Mouse (Mus musculus) heart, embryonic 13.5 days (tissue): ENCODE data around the gene Kctd15. TPM values are rescaled to one million over a fixed set of nuclear protein-coding genes. Genes with fewer than 3 reads are reported as not detected.

Experiments
- ATAC-seq: fragments of 200-750 bp; cut with Nextera tagmentation; 2 replicates; pipeline ENCODE4 v1.8.0; 2017; ENCODE audit warnings: moderate TSS enrichment; ENCODE audit not compliant: insufficient number of reproducible peaks, low FRiP score, low TSS enrichment; ENCODE audit errors: extremely low read depth
- H3K27ac ChIP-seq: fragments of 300-500 bp; sonication (generic); replicated peaks from 2 replicates; pipeline ENCODE4 v1.5.1; 2015; ENCODE audit warnings: moderate library complexity, mild to moderate bottlenecking, inconsistent platforms
- H3K27me3 ChIP-seq: fragments of 300-500 bp; sonication (generic); replicated peaks from 2 replicates; pipeline ENCODE4 v1.6.1; 2015; ENCODE audit warnings: mild to moderate bottlenecking, inconsistent platforms
- H3K36me3 ChIP-seq: fragments of 300-500 bp; sonication (generic); 2 replicates; pipeline ENCODE4 v1.6.1; 2015; ENCODE audit warnings: mild to moderate bottlenecking, inconsistent platforms
- H3K4me1 ChIP-seq: fragments of 300-500 bp; sonication (generic); 2 replicates; pipeline ENCODE4 v1.6.1; 2015; ENCODE audit warnings: inconsistent platforms
- H3K4me2 ChIP-seq: fragments of 300-500 bp; sonication (generic); 2 replicates; pipeline ENCODE4 v1.6.1; 2015; ENCODE audit warnings: inconsistent platforms, mild to moderate bottlenecking, moderate library complexity
- H3K4me3 ChIP-seq: fragments of 300-500 bp; sonication (generic); 2 replicates; pipeline ENCODE4 v1.5.1; 2015; ENCODE audit warnings: moderate library complexity, mild to moderate bottlenecking, inconsistent platforms
- H3K9ac ChIP-seq: fragments of 300-500 bp; sonication (generic); 2 replicates; pipeline ENCODE4 v1.6.1; 2015; ENCODE audit warnings: inconsistent platforms, mild to moderate bottlenecking, moderate library complexity
- H3K9me3 ChIP-seq: fragments of 300-500 bp; sonication (generic); 2 replicates; pipeline ENCODE4 v1.6.1; 2016; ENCODE audit warnings: inconsistent platforms
- WGBS: fragments of 180-500 bp; shearing (Covaris S2); methylation state at CpG from one replicate; pipeline ENCODE4 v1.1.7; 2015; ENCODE audit warnings: mixed read lengths; 5-methylcytosine and 5-hydroxymethylcytosine counted together
- polyA plus RNA-seq: library from polyadenylated mRNA; unstranded; fragments of >200 nt; fragmentation: Nextera tagmentation; extraction: Ambion mirVana; gene quantifications from 2 replicates; pipeline ENCODE4 v1.2.1, GENCODE M21; 2015

Gene Kctd15
- polyA plus RNA-seq, result 6.5 and 6.7 TPM in 2 replicates

- Histone ChIP-seq H3K4me2 (peak within 1 kb of the TSS; percentile 95), H3K4me3 (peak within 1 kb of the TSS; percentile 65), H3K27me3 (peaks cover 13% of the 10 kb centered on the region; the same call in 1 of the 2 replicates), H3K9ac (peak within 1 kb of the TSS; percentile 83), H3K9me3 (no peaks in the 10 kb centered on the region), H3K36me3 (no peaks in the 10 kb centered on the region), H3K27ac (no peak within 1 kb of the TSS), H3K4me1 (no peaks in the 10 kb centered on the region)
- no peak for ATAC-seq
- 74% methylated on average over 5 of the region's 5 CpGs for WGBS
Observed at GRCm38 (mm10) chr7:34656632-34657031, at the start of gene Kctd15. Gene Kctd15, minus strand, starts transcription at chr7:34656732.

GRCm38 (mm10) chr7:34704401-34704800, 47.9 kb upstream of the Kctd15 start:
- no peak overlapping the region for H3K4me2 ChIP-seq
- WGBS, result 53% methylated on average over 4 of the region's 4 CpGs
- H3K9me3 ChIP-seq, result no peaks in the 10 kb centered on the region
- H3K9ac ChIP-seq, result no peak overlapping the region
- H3K36me3 ChIP-seq, result no peaks in the 10 kb centered on the region
- peaks cover 35% of the 10 kb centered on the region for H3K27me3 ChIP-seq
- no peak overlapping the region for H3K4me3 ChIP-seq
- no peaks in the 10 kb centered on the region for H3K4me1 ChIP-seq
- ATAC-seq, result no peak
- H3K27ac ChIP-seq, result no peak overlapping the region

GRCm38 (mm10) chr7:34703437-34703836, 46.9 kb upstream of the Kctd15 start:
- no peak overlapping the region for H3K9ac ChIP-seq
- H3K4me1 ChIP-seq, result no peaks in the 10 kb centered on the region
- no peak overlapping the region for H3K4me2 ChIP-seq
- peaks cover 41% of the 10 kb centered on the region for H3K27me3 ChIP-seq
- no peaks in the 10 kb centered on the region for H3K36me3 ChIP-seq
- 46% methylated on average over 4 of the region's 4 CpGs for WGBS
- H3K4me3 ChIP-seq, result no peak overlapping the region
- H3K9me3 ChIP-seq, result no peaks in the 10 kb centered on the region
- H3K27ac ChIP-seq, result no peak overlapping the region
- ATAC-seq, result no peak

- ATAC-seq, result no peak
- H3K4me1 ChIP-seq, result no peaks in the 10 kb centered on the region
Observed at GRCm38 (mm10) chr7:34702718-34703351, 46.3 kb upstream of the Kctd15 start.

GRCm38 (mm10) chr7:34699888-34700287, 43.4 kb upstream of the Kctd15 start:
- Histone ChIP-seq H3K9me3 (no peaks in the 10 kb centered on the region), H3K27me3 (peaks cover 49% of the 10 kb centered on the region), H3K4me3 (no peak overlapping the region), H3K9ac (no peak overlapping the region), H3K4me2 (no peak overlapping the region), H3K4me1 (no peaks in the 10 kb centered on the region), H3K36me3 (no peaks in the 10 kb centered on the region), H3K27ac (no peak overlapping the region)
- 71% methylated on average over 3 of the region's 3 CpGs for WGBS
- ATAC-seq, result no peak

More at GRCm38 (mm10) chr7:34702718-34703351, 46.3 kb upstream of the Kctd15 start:
- peaks cover 42% of the 10 kb centered on the region for H3K27me3 ChIP-seq
- no peak overlapping the region for H3K4me3 ChIP-seq
- no peaks in the 10 kb centered on the region for H3K9me3 ChIP-seq
- no peak overlapping the region for H3K9ac ChIP-seq
- H3K36me3 ChIP-seq, result no peaks in the 10 kb centered on the region
- H3K27ac ChIP-seq, result no peak overlapping the region
- WGBS, result 13% methylated on average over 11 of the region's 11 CpGs
- H3K4me2 ChIP-seq, result no peak overlapping the region

GRCm38 (mm10) chr7:34698221-34698620, 41.7 kb upstream of the Kctd15 start:
- 77% methylated on average over 9 of the region's 9 CpGs for WGBS
- no peak overlapping the region for H3K27ac ChIP-seq
- H3K36me3 ChIP-seq, result no peaks in the 10 kb centered on the region
- no peaks in the 10 kb centered on the region for H3K4me1 ChIP-seq
- peaks cover 43% of the 10 kb centered on the region for H3K27me3 ChIP-seq
- no peak for ATAC-seq
- H3K4me3 ChIP-seq, result no peak overlapping the region
- no peak overlapping the region for H3K9ac ChIP-seq
- H3K4me2 ChIP-seq, result no peak overlapping the region
- H3K9me3 ChIP-seq, result no peaks in the 10 kb centered on the region

GRCm38 (mm10) chr7:34696086-34696485, 39.6 kb upstream of the Kctd15 start:
- Histone ChIP-seq H3K9ac (no peak overlapping the region), H3K36me3 (no peaks in the 10 kb centered on the region), H3K4me2 (no peak overlapping the region), H3K27ac (no peak overlapping the region), H3K9me3 (no peaks in the 10 kb centered on the region), H3K4me3 (no peak overlapping the region), H3K27me3 (peaks cover 41% of the 10 kb centered on the region), H3K4me1 (no peaks in the 10 kb centered on the region)
- ATAC-seq, result no peak
- WGBS, result 64% methylated on average over 9 of the region's 9 CpGs

- ATAC-seq, result no peak
- Histone ChIP-seq H3K4me2 (no peak overlapping the region), H3K9me3 (no peaks in the 10 kb centered on the region), H3K36me3 (no peaks in the 10 kb centered on the region), H3K9ac (no peak overlapping the region), H3K4me3 (no peak overlapping the region), H3K27ac (no peak overlapping the region), H3K4me1 (peaks cover 6% of the 10 kb centered on the region; the same call in 1 of the 2 replicates), H3K27me3 (peaks cover 48% of the 10 kb centered on the region)
- 47% methylated on average over 9 of the region's 9 CpGs for whole genome bisulfite sequencing
Observed at GRCm38 (mm10) chr7:34694898-34695297, 38.4 kb upstream of the Kctd15 start.

- Histone ChIP-seq H3K4me2 (no peak overlapping the region), H3K4me1 (peaks cover 12% of the 10 kb centered on the region), H3K4me3 (no peak overlapping the region), H3K27me3 (peaks cover 41% of the 10 kb centered on the region), H3K9ac (no peak overlapping the region), H3K9me3 (no peaks in the 10 kb centered on the region), H3K36me3 (no peaks in the 10 kb centered on the region), H3K27ac (no peak overlapping the region)
- no peak for ATAC-seq
- WGBS, result 92% methylated on average over 13 of the region's 13 CpGs
Observed at GRCm38 (mm10) chr7:34693916-34694315, 37.4 kb upstream of the Kctd15 start.

GRCm38 (mm10) chr7:34693072-34693471, 36.5 kb upstream of the Kctd15 start:
- Histone ChIP-seq H3K4me3 (no peak overlapping the region), H3K9me3 (no peaks in the 10 kb centered on the region), H3K4me2 (no peak overlapping the region), H3K4me1 (peaks cover 16% of the 10 kb centered on the region), H3K27ac (no peak overlapping the region), H3K9ac (no peak overlapping the region), H3K36me3 (no peaks in the 10 kb centered on the region), H3K27me3 (peaks cover 36% of the 10 kb centered on the region)
- ATAC-seq, result no peak
- WGBS, result 64% methylated on average over 4 of the region's 4 CpGs

GRCm38 (mm10) chr7:34690111-34690510, 33.6 kb upstream of the Kctd15 start:
- WGBS, result 34% methylated on average over 13 of the region's 13 CpGs
- no peak for ATAC-seq
- H3K4me3 ChIP-seq, result no peak overlapping the region

GRCm38 (mm10) chr7:34689028-34689427, 32.5 kb upstream of the Kctd15 start:
- no peaks in the 10 kb centered on the region for H3K9me3 ChIP-seq
- peaks cover 61% of the 10 kb centered on the region for H3K27me3 ChIP-seq
- WGBS, result 5% methylated on average over 6 of the region's 6 CpGs
- no peak overlapping the region for H3K4me2 ChIP-seq
- H3K36me3 ChIP-seq, result no peaks in the 10 kb centered on the region
- H3K4me1 ChIP-seq, result peaks cover 16% of the 10 kb centered on the region
- no peak overlapping the region for H3K27ac ChIP-seq
- ATAC-seq, result no peak
- no peak overlapping the region for H3K4me3 ChIP-seq
- no peak overlapping the region for H3K9ac ChIP-seq

More at GRCm38 (mm10) chr7:34690111-34690510, 33.6 kb upstream of the Kctd15 start:
- no peak overlapping the region for H3K4me2 ChIP-seq
- H3K4me1 ChIP-seq, result peaks cover 16% of the 10 kb centered on the region
- no peaks in the 10 kb centered on the region for H3K36me3 ChIP-seq
- peaks cover 53% of the 10 kb centered on the region for H3K27me3 ChIP-seq
- H3K27ac ChIP-seq, result no peak overlapping the region
- H3K9me3 ChIP-seq, result no peaks in the 10 kb centered on the region
- no peak overlapping the region for H3K9ac ChIP-seq
